Mouse (Mus musculus) MEL (cell line): Measurements from ENCODE around the gene Slc16a13. TPM values are rescaled to one million over a fixed set of nuclear protein-coding genes. Genes with fewer than 3 reads are reported as not detected.

ENCODE experiments used
- DNase-seq: peaks from one replicate; pipeline ENCODE4 v3.0.0; 2011; ENCODE audit warnings: low read depth, low spot score
- H3K27ac ChIP-seq: 2 replicates; pipeline ENCODE4 v1.5.1; 2012; ENCODE audit warnings: low read depth, mild to moderate bottlenecking, control low read depth, low read length, moderate library complexity; ENCODE audit not compliant: control insufficient read depth
- H3K27me3 ChIP-seq, 2 experiments: fragments of 150-350 bp in 1 of 2; sonication (generic) in 1 of 2; 2 replicates each; pipeline ENCODE4 v1.6.1; 2012; ENCODE audit warnings: low read length in 2 of 2, mild to moderate bottlenecking in 2 of 2, improper control_type of control experiment in 1 of 2, moderate library complexity in 1 of 2; ENCODE audit not compliant: insufficient read depth in 2 of 2, control insufficient read depth in 1 of 2
- H3K36me3 ChIP-seq, 2 experiments: 2 replicates each; pipeline ENCODE4 v1.6.1; 2012 to 2014; ENCODE audit warnings: low read length in 2 of 2, improper control_type of control experiment in 1 of 2, inconsistent platforms in 1 of 2, mild to moderate bottlenecking in 1 of 2; ENCODE audit not compliant: insufficient read depth in 2 of 2, control insufficient read depth in 1 of 2
- H3K4me1 ChIP-seq, 2 experiments: fragments of 150-350 bp in 1 of 2; sonication (generic) in 1 of 2; 2 replicates each; pipeline ENCODE4 v1.6.1; 2012; ENCODE audit warnings: low read length in 2 of 2, improper control_type of control experiment in 1 of 2, mild to moderate bottlenecking in 1 of 2; ENCODE audit not compliant: insufficient read depth in 2 of 2, control insufficient read depth in 1 of 2
- H3K4me3 ChIP-seq, 2 experiments: fragments of 150-350 bp in 1 of 2; sonication (generic) in 1 of 2; 2 replicates each; pipeline ENCODE4 v1.5.1; 2012; ENCODE audit warnings: low read depth in 2 of 2, low read length in 2 of 2, mild to moderate bottlenecking in 2 of 2, moderate library complexity in 2 of 2, control low read depth in 1 of 2, improper control_type of control experiment in 1 of 2; ENCODE audit not compliant: control insufficient read depth in 1 of 2, insufficient read depth in 1 of 2
- H3K79me2 ChIP-seq: 2 replicates; pipeline ENCODE4 v1.6.1; 2012; ENCODE audit warnings: mild to moderate bottlenecking, low read length, moderate library complexity; ENCODE audit not compliant: control insufficient read depth, poor library complexity, insufficient read depth
- H3K9ac ChIP-seq: 2 replicates; pipeline ENCODE4 v1.6.1; 2012; ENCODE audit warnings: low read depth, mild to moderate bottlenecking, control low read depth, low read length, moderate library complexity; ENCODE audit not compliant: control insufficient read depth, poor library complexity, severe bottlenecking
- H3K9me3 ChIP-seq: fragments of 150-350 bp; sonication (generic); replicated peaks from 2 replicates; pipeline ENCODE4 v1.6.1; 2012; ENCODE audit warnings: mild to moderate bottlenecking, low read length, improper control_type of control experiment, moderate library complexity; ENCODE audit not compliant: insufficient read depth
- BHLHE40 ChIP-seq: IDR thresholded peaks from 2 replicates; pipeline ENCODE4 v1.6.1; 2012; ENCODE audit warnings: low read depth, mild to moderate bottlenecking, inconsistent platforms, low read length, improper control_type of control experiment, borderline replicate concordance
- CHD1 ChIP-seq: IDR thresholded peaks from 2 replicates; pipeline ENCODE4 v1.6.1; 2012; ENCODE audit warnings: low read depth, mild to moderate bottlenecking, inconsistent platforms, low read length, improper control_type of control experiment
- CHD2 ChIP-seq: IDR thresholded peaks from 2 replicates; pipeline ENCODE4 v1.6.1; 2011; ENCODE audit warnings: low read length, improper control_type of control experiment
- CTCF ChIP-seq, 3 experiments: IDR thresholded peaks in 2 of 3; conservative IDR thresholded peaks in 1 of 3; 2 replicates each; pipeline ENCODE4 v1.5.1; 2011 to 2012; ENCODE audit warnings: low read length in 3 of 3, low read depth in 2 of 3, mild to moderate bottlenecking in 2 of 3, improper control_type of control experiment in 1 of 3, inconsistent platforms in 1 of 3, mixed read lengths in 1 of 3, moderate library complexity in 1 of 3; ENCODE audit not compliant: control insufficient read depth in 1 of 3, insufficient read depth in 1 of 3, poor library complexity in 1 of 3, severe bottlenecking in 1 of 3
- E2F4 ChIP-seq: IDR thresholded peaks from 2 replicates; pipeline ENCODE4 v1.6.1; 2011; ENCODE audit warnings: low read depth, low read length, improper control_type of control experiment, borderline replicate concordance
- ELF1 ChIP-seq: IDR thresholded peaks from 2 replicates; pipeline ENCODE4 v1.6.1; 2014; ENCODE audit warnings: low read depth, mild to moderate bottlenecking, inconsistent platforms, low read length, improper control_type of control experiment, moderate library complexity
- EP300 ChIP-seq, 2 experiments: IDR thresholded peaks; 2 replicates each; pipeline ENCODE4 v1.6.1; 2011; ENCODE audit warnings: improper control_type of control experiment in 2 of 2, low read length in 2 of 2, low read depth in 1 of 2, mild to moderate bottlenecking in 1 of 2
- ETS1 ChIP-seq: IDR thresholded peaks from 2 replicates; pipeline ENCODE4 v1.6.1; 2012; ENCODE audit warnings: low read depth, mild to moderate bottlenecking, inconsistent platforms, low read length, improper control_type of control experiment, moderate library complexity
- GABPA ChIP-seq: IDR thresholded peaks from 2 replicates; pipeline ENCODE4 v1.6.1; 2012; ENCODE audit warnings: low read depth, mild to moderate bottlenecking, inconsistent platforms, low read length, improper control_type of control experiment, moderate library complexity
- HCFC1 ChIP-seq: IDR thresholded peaks from 2 replicates; pipeline ENCODE4 v1.6.1; 2012; ENCODE audit warnings: low read depth, mild to moderate bottlenecking, inconsistent platforms, low read length, improper control_type of control experiment, moderate library complexity
- JUND ChIP-seq: IDR thresholded peaks from 2 replicates; pipeline ENCODE4 v1.6.1; 2011; ENCODE audit warnings: low read depth, mild to moderate bottlenecking, improper control_type of control experiment, low read length
- MAX ChIP-seq: IDR thresholded peaks from 2 replicates; pipeline ENCODE4 v1.6.1; 2011; ENCODE audit warnings: low read length, improper control_type of control experiment
- MXI1 ChIP-seq: IDR thresholded peaks from 2 replicates; pipeline ENCODE4 v1.6.1; 2011; ENCODE audit warnings: mild to moderate bottlenecking, low read depth, low read length, improper control_type of control experiment
- MYB ChIP-seq: IDR thresholded peaks from 2 replicates; pipeline ENCODE4 v1.6.1; 2011; ENCODE audit warnings: mild to moderate bottlenecking, low read depth, low read length, improper control_type of control experiment
- MYC ChIP-seq: IDR thresholded peaks from 2 replicates; pipeline ENCODE4 v1.6.1; 2011; ENCODE audit warnings: low read depth, mild to moderate bottlenecking, low read length, improper control_type of control experiment, moderate library complexity
- NRF1 ChIP-seq: IDR thresholded peaks from 2 replicates; pipeline ENCODE4 v1.6.1; 2014; ENCODE audit warnings: low read depth, mild to moderate bottlenecking, inconsistent platforms, low read length, improper control_type of control experiment, moderate library complexity; ENCODE audit not compliant: poor library complexity, insufficient read depth, severe bottlenecking
- POLR2A ChIP-seq, 2 experiments: IDR thresholded peaks; 2 replicates each; pipeline ENCODE4 v1.6.1; 2011 to 2012; ENCODE audit warnings: low read length in 2 of 2, mild to moderate bottlenecking in 2 of 2, control low read depth in 1 of 2, improper control_type of control experiment in 1 of 2, low read depth in 1 of 2, moderate library complexity in 1 of 2; ENCODE audit not compliant: control insufficient read depth in 1 of 2, insufficient read depth in 1 of 2, poor library complexity in 1 of 2
- POLR2AphosphoS2 ChIP-seq: IDR thresholded peaks from 2 replicates; pipeline ENCODE4 v1.6.1; 2011; ENCODE audit warnings: low read length, improper control_type of control experiment
- POLR2AphosphoS5 ChIP-seq: IDR thresholded peaks from 2 replicates; pipeline ENCODE4 v1.6.1; 2012; ENCODE audit warnings: low read depth, borderline replicate concordance, mild to moderate bottlenecking, inconsistent platforms, low read length, moderate library complexity, mixed read lengths
- RCOR1 ChIP-seq: IDR thresholded peaks from 2 replicates; pipeline ENCODE4 v1.6.1; 2012; ENCODE audit warnings: low read depth, mild to moderate bottlenecking, inconsistent platforms, low read length, improper control_type of control experiment
- SIN3A ChIP-seq: IDR thresholded peaks from 2 replicates; pipeline ENCODE4 v1.6.1; 2012; ENCODE audit warnings: low read length, improper control_type of control experiment, inconsistent platforms
- SMC3 ChIP-seq: IDR thresholded peaks from 2 replicates; pipeline ENCODE4 v1.6.1; 2011; ENCODE audit warnings: low read depth, low read length, improper control_type of control experiment
- TBP ChIP-seq: IDR thresholded peaks from 2 replicates; pipeline ENCODE4 v1.8.0; 2011; ENCODE audit warnings: low read depth, low read length, improper control_type of control experiment
- TCF12 ChIP-seq: IDR thresholded peaks from 2 replicates; pipeline ENCODE4 v1.6.1; 2014; ENCODE audit warnings: low read depth, mild to moderate bottlenecking, inconsistent platforms, low read length, improper control_type of control experiment, moderate library complexity
- UBTF ChIP-seq: IDR thresholded peaks from 2 replicates; pipeline ENCODE4 v1.6.1; 2012; ENCODE audit warnings: low read depth, mild to moderate bottlenecking, inconsistent platforms, low read length, improper control_type of control experiment, moderate library complexity, borderline replicate concordance; ENCODE audit not compliant: insufficient read depth
- USF1 ChIP-seq: IDR thresholded peaks from 2 replicates; pipeline ENCODE4 v1.6.1; 2014; ENCODE audit warnings: low read depth, mild to moderate bottlenecking, inconsistent platforms, low read length, improper control_type of control experiment, moderate library complexity
- USF2 ChIP-seq, 2 experiments: IDR thresholded peaks; 2 replicates each; pipeline ENCODE4 v1.6.1; 2011 to 2012; ENCODE audit warnings: improper control_type of control experiment in 2 of 2, low read length in 2 of 2, borderline replicate concordance in 1 of 2, inconsistent platforms in 1 of 2, low read depth in 1 of 2, mild to moderate bottlenecking in 1 of 2; ENCODE audit not compliant: insufficient read depth in 1 of 2
- ZKSCAN1 ChIP-seq: IDR thresholded peaks from 2 replicates; pipeline ENCODE4 v1.6.1; 2012; ENCODE audit warnings: low read depth, mild to moderate bottlenecking, inconsistent platforms, low read length, improper control_type of control experiment, moderate library complexity
- ZMIZ1 ChIP-seq: IDR thresholded peaks from 2 replicates; pipeline ENCODE4 v1.6.1; 2012; ENCODE audit warnings: low read depth, mild to moderate bottlenecking, inconsistent platforms, low read length, improper control_type of control experiment, moderate library complexity
- ZNF384 ChIP-seq: IDR thresholded peaks from 2 replicates; pipeline ENCODE4 v1.6.1; 2012; ENCODE audit warnings: low read depth, mild to moderate bottlenecking, inconsistent platforms, low read length, improper control_type of control experiment
- polyA plus RNA-seq, 2 experiments: library from polyadenylated mRNA; stranded (reverse) in 1 of 2; unstranded in 1 of 2; fragments of >175 nt in 1 of 2; fragments of >200 nt in 1 of 2; gene quantifications; 2 replicates each; pipeline versions ENCODE4 v1.2.1 to v1.2.4; 2012; ENCODE audit warnings: low replicate concordance in 2 of 2, low read depth in 1 of 2; ENCODE audit not compliant: insufficient read length in 2 of 2, insufficient read depth in 1 of 2, missing spikeins in 1 of 2
- total RNA-seq: library from RNA; depleted of rRNA; stranded (reverse); fragments of 300-350 nt; gene quantifications from 2 replicates; pipeline ENCODE4 v1.2.3, GENCODE M21; 2012

The Slc16a13 gene
- total and polyA plus RNA-seq, 3 experiments, result 4.2 to 7.9 TPM; not detected in 1

DNA sequence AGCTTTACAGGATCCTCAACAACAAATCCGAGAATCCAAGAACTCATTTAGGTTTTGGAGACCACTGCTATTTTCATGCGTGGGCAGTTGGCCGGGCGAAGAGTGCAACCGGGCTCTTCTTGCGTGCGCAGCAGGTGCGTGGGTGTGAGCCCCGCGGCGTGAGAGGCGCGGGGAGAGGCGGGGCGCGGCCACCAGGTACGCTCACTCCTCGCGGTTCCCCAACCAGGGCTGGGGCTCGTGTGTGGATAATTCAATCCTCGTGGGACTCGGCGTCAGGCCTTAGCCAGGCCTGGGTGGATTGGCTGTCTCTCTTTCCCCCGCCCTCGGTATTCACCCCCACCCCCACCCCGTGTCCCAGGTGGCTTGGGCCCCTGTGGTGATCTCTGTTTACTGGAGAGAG, 7.1 kb downstream of the Slc16a13 start:
- Histone ChIP-seq H3K27ac (no peak overlapping the region), H3K79me2 (no peaks in the 10 kb centered on the region), H3K36me3 (no peaks in the 10 kb centered on the region), H3K9ac (no peak overlapping the region), H3K4me1 (peaks cover 0 to 5% of the 10 kb centered on the region in 2 experiments; a peak in 1 of 4 replicates)
- DNase-seq, result no peak
- TF ChIP-seq ZNF384 (no peak), POLR2AphosphoS2 (0 out of 2 replicates have a peak, but pooled peaks have one; percentile 16), EP300 (IDR thresholded peaks at IDR 0.05; ENCODE audit: low read depth in 1 of 2, low read length in 2 of 2) (no peak), ELF1 (no peak), UBTF (no peak), SIN3A (no peak), TBP (no peak)
- TF ChIP-seq, all 39 proteins: peak for 1
- Histone ChIP-seq H3K4me3 (no peak overlapping the region), H3K27me3 (no peaks in the 10 kb centered on the region), H3K9me3 (no peaks in the 10 kb centered on the region)

DNA sequence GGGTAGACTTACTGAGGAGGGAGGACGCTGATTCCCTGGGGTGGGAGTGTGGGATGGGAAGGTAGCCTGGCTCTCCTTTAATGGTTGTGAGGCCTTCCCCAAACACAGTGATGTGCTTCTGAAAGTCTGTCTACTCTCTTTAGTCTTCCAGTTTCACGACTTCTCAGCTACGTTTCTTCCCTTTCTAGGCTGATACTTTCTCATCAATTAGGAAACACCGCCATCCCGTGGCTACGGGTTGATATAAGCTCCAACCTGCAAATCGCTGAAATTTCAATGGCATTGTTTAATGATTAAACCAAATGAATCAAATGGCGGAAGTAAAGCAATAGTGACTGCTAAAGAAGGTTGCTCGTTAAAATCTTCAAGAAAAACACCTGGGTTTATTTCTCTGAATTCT, 8.0 kb downstream of the Slc16a13 start:
- peak; percentile 89 for DNase-seq
- Histone ChIP-seq H3K4me1 (peaks cover 0 to 5% of the 10 kb centered on the region in 2 experiments; a peak in 1 of 4 replicates), H3K36me3 (no peaks in the 10 kb centered on the region), H3K9me3 (no peaks in the 10 kb centered on the region), H3K79me2 (no peaks in the 10 kb centered on the region), H3K27ac (no peak overlapping the region), H3K27me3 (no peaks in the 10 kb centered on the region), H3K9ac (peak overlapping the region; percentile 30), H3K4me3 (no peak overlapping the region)
- TF ChIP-seq E2F4 (no peak), RCOR1 (no peak), MYB (no peak), CHD1 (no peak), USF2 (IDR thresholded peaks at IDR 0.05; ENCODE audit: borderline replicate concordance in 1 of 2, insufficient read depth in 1 of 2, low read depth in 1 of 2, low read length in 2 of 2) (no peak), HCFC1 (0 out of 2 replicates have a peak, but pooled peaks have one; percentile 43), NRF1 (no peak), MYC (no peak), ETS1 (no peak), POLR2AphosphoS5 (no peak), USF1 (no peak), SIN3A (peak; percentile 67), EP300 (IDR thresholded peaks at IDR 0.05; ENCODE audit: low read depth in 1 of 2, low read length in 2 of 2) (no peak), MXI1 (no peak), MAX (no peak), CHD2 (no peak), UBTF (no peak), ELF1 (peak; percentile 69; the same call in 1 of the 2 replicates), TCF12 (no peak), TBP (no peak), GABPA (no peak), SMC3 (peak; percentile 95), ZNF384 (0 out of 2 replicates have a peak, but pooled peaks have one; percentile 8), JUND (no peak), POLR2A (IDR thresholded peaks at IDR 0.05; ENCODE audit: control insufficient read depth in 1 of 2, insufficient read depth in 1 of 2, low read depth in 1 of 2, low read length in 2 of 2, poor library complexity in 1 of 2) (no peak), ZKSCAN1 (no peak), CTCF (IDR thresholded peaks at IDR 0.05 in 2 of 3, conservative IDR thresholded peaks at IDR 0.05 in 1 of 3; ENCODE audit: control insufficient read depth in 1 of 3, insufficient read depth in 1 of 3, low read depth in 2 of 3, low read length in 3 of 3, poor library complexity in 1 of 3, severe bottlenecking in 1 of 3) (peak; percentile 44 to 96 (median 65)), ZMIZ1 (no peak), POLR2AphosphoS2 (no peak; the same call in 1 of the 2 replicates), BHLHE40 (no peak)
